Mouse (Mus musculus): ENCODE data around the gene Pld6.
A peak's percentile ranks its signal among the peaks of the same experiment; 100 is the strongest.

Pld6 gene

DNA sequence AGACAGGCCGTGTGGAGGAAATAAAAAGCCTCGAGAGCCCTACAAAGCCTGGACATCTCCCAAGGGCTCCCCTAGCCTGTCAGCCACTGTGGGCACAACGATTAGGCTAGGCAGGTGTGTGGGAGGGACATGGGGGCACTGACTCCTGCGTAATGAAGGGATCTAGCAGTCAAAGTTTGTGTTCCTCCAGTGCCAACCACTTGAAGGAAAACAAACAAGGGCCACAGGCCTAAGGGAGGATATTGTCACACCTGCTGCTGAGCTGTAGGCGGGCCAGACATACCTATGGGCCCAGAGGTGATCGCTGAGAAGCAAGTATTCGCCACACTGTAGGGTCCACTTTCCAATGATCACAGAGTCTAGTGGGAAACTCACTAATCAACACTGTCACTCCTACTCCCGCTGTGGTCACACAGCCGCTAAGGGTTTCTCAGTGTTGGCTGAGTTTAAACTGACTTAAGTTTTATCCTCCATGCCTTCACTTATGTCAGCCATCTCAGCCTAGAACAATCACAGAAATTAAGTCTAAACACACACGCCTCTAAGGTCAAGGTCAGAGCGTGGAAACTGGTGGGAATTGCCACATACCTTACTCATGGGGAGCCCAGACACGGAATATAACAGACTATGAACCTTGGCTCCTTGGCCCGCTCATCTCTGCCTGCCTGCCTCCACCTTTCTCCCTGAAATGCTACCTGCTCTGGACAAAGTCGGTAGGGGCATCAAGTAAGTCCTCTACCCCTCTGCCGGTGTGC, 824 bp downstream of the Pld6 start:
- no peak for DNase-seq (ENCODE audit: low read depth, low spot score)

DNA sequence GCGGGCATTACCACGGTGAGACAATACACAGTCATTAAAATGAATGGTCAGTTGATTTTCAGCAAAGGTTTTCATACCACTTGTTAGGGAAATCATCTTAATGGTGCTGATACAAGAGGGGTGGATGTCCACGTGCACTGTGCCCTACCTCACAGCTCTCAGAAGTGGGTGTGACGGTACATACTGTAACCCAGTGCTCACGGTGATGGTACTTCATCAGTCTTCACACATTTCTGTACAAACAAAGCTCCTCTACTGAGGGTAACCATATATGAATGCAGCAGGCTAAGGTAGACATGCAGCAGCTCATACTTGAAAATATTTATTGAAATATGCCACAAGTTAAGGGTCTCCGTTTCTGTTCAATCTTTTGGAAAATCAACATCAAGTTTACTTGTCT, 3.9 kb downstream of the Pld6 start:
- no peak for DNase-seq (ENCODE audit: low read depth, low spot score)

DNA sequence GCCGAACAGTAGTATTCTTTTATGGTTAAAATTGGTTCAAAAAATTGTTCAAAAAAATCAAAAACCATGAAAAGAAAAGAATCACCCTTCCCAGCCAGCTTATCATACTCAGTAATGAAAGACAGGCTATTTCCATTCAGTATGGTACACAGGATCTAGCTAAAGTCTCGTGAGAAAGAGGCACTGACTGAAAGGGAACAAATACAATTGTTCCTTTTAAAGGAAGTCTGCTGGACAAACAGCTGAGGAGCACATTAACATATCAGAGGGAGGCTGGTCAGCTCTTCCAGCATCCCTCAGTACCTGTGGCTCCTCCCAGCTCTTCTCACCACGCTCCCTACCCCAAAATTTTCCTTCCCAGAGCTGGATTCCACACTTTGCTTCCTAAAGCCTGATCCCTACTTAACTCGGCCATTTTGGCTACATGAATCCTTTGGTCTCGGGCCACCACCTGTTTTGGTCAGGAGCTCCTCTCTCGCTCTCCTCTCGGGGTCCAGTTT, 5.3 kb downstream of the Pld6 start:
- no peak for DNase-seq (ENCODE audit: low read depth, low spot score)

DNA sequence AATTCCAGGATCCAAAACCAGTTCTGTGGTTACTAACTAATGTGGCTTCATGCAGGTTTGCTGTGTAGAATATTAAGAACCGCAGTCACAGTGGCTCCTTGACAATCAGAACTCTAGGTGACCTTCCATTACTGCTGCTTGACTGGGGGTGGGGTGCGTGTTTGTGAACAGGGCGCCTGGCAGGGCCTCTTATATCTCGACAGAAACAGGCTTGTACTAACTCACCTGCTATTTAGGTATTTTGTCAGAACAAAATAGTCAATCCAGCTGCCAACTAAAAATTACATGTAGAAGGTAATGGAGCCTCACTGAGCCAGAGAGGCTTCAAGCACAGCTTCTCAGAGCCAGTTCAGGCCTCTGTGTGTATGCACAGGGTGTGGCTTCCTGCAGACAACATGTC, 7.2 kb downstream of the Pld6 start:
- DNase-seq (ENCODE audit: low read depth, low spot score): no peak

DNA sequence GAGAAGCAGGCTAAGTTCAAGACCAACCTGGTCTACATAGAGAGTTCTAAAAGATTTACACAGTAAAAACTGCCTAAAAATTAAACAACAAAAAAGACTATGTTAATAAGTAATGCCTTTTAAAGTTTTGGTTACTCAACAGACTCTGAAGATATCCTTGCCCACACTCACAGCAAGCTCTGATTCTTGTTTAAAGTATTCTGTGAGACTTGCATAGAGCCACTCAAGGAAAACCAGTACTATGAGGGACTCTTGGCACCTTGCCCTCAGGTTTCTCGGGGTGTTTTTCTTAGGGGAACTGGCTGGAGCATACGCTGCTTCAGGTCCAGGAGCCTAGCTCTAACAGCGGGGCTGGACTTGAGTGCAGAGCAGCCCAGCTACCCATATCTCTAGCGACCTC, 8.0 kb downstream of the Pld6 start:
- DNase-seq (ENCODE audit: low read depth, low spot score): no peak

DNA sequence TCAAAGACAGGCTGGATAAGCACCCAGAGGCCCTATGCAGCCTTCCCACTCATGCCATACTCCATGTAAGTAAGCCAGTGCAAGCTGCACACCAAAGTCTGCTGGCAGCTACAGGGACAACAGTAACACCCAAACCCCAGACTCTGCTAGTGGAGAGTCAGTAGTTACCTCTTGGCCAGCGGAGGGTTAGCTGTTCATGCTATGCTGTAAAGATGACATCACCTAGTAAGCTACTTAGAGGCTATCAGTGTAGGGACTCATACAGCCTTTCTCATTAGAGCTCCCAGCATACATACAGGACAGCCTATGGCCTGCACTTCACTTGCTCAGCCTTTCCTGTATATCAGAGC, 8.6 kb downstream of the Pld6 start:
- DNase-seq (ENCODE audit: low read depth, low spot score): no peak

- peak; percentile 47 for DNase-seq (ENCODE audit: low read depth, low spot score)
These were observed 9.1 kb downstream of the Pld6 start for GRCm38 (mm10) chr11:59778181-59778873.

- DNase-seq (ENCODE audit: low read depth, low spot score): no peak
These were observed 10.2 kb downstream of the Pld6 start for GRCm38 (mm10) chr11:59777259-59777658.

GRCm38 (mm10) chr11:59775435-59776148, 11.9 kb downstream of the Pld6 start:
- no peak for DNase-seq (ENCODE audit: low read depth, low spot score)

DNA sequence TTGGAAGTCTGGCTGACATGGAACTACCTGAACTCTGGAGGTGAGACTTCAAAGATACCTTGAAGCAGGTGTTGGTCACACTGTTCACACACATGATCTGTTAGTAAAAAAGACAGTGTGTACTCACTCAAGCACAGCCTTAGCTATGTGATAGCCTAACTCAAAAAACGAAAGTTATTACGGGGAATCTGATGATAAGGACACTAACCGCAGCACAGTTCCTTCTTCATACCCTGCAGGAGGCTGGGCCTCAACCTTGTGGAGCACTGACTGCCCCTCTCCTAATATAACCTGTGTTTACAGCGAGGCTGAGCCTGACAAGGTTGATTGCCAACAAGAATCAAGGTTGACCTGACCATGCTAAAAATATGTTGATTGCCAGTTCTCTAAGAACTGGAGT, 12.9 kb downstream of the Pld6 start:
- no peak for DNase-seq (ENCODE audit: low read depth, low spot score)

DNA sequence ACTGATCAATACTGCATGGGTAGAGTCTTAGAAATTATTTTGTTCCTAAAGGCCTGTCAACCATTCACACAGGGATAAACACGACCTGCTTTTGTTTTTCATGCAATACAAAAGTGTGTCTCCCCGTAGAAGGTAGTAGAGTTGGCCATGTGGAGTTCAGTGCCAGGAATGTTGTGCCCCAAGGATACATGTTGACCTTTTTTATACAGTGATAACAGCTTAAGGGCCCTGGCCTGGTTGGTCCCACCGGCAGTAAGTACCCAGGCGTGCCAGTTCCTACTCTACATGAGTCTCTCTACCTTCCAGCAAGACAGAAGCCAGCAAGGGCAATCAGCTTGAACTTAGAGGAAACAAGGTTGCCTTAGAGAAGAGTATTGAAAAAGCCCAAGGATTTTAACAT, 14.5 kb downstream of the Pld6 start:
- no peak for DNase-seq (ENCODE audit: low read depth, low spot score)

DNA sequence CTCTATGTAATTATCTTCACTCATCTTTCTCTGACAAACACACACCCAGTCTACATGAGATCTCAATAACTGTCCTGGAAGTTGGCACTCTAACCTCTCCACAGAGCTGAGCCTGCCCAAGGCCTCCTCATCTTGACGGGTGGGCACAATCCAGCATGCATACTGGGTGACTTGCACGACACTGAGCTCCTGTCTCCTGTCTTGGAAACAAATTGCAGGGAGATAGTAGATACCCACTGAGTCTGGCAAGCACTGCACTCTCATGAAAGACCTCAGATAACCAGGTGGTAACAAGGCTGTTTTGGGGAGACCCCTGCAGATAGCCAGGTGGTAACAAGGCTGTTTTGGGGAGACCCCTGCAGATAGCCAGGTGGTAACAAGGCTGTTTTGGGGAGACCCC, 15.2 kb downstream of the Pld6 start:
- no peak for DNase-seq (ENCODE audit: low read depth, low spot score)

DNA sequence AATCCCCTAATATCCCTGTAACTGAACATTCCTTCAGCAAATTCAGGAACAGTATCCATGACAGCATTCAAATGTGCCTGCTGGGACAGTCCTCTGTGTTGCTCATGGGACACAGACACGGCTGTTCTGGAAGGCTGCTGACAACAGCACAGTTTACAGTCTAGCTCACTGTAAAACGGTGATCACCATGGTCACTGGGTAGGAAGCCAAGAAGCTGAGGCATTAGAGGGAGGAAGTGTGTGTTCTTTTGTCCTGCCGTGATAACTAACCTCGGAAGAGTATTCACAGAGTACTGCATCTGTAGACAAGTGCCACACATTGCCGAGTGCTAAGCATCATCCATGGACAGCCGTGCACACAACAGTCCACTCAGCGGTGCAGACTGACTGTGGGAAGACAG, 16.7 kb downstream of the Pld6 start:
- no peak for DNase-seq (ENCODE audit: low read depth, low spot score)

GRCm38 (mm10) chr11:59769738-59770137, 17.7 kb downstream of the Pld6 start:
- DNase-seq (ENCODE audit: low read depth, low spot score): no peak

GRCm38 (mm10) chr11:59769307-59769706, 18.1 kb downstream of the Pld6 start:
- no peak for DNase-seq (ENCODE audit: low read depth, low spot score)

GRCm38 (mm10) chr11:59760796-59761195, 26.6 kb downstream of the Pld6 start:
- no peak for DNase-seq (ENCODE audit: low read depth, low spot score)

DNA sequence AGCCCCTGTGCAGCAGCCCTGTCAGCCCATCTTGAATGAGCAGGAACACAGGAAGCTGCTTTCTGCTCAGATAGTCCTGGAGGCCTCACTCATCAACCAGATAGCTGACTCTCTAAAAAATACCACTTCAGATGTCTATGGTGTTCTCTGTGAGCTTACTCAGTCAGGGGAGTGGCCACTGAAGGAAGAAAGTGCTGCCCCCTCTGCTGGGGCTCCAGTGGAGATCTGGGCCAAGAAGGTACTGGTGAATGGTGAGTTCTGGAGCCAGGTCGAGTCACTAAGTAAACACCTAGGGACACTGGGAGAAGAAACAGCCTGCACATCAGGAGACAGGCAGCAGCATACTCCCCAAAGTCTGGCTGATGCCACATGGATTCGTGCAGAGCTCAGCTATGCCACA, 27.8 kb downstream of the Pld6 start:
- no peak for DNase-seq (ENCODE audit: low read depth, low spot score)

GRCm38 (mm10) chr11:59759178-59759577, 28.3 kb downstream of the Pld6 start:
- peak; percentile 46 for DNase-seq (ENCODE audit: low read depth, low spot score)

DNA sequence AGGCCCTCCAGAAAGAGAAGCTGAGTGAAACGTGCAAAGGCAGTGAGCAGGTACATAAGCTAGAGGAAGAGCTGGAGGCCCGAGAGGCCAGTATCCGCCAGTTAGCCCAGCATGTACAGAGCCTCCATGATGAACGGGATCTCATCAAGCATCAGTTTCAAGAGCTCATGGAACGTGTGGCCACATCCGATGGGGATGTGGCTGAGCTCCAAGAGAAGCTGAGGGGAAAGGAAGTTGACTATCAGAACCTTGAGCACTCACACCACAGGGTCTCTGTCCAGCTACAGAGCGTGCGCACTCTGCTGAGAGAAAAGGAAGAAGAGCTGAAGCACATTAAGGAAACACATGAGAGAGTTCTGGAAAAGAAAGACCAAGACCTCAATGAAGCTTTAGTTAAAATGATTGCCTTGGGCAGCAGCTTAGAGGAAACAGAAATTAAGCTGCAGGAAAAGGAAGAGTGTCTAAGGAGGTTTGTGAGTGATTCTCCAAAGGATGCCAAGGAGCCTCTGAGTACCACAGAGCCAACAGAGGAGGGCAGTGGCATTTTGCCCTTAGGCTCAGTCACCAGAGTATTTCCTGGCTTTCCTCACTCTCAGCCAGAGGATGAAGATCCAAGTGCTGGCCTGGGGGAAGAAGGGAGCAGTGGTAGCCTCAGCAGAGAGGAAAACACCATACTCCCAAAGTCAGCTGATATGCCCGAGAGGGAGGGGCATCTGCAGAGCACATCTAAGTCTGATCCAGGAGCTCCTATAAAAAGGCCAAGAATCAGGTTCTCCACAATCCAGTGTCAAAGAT, 29.1 kb downstream of the Pld6 start:
- no peak for DNase-seq (ENCODE audit: low read depth, low spot score)

DNA sequence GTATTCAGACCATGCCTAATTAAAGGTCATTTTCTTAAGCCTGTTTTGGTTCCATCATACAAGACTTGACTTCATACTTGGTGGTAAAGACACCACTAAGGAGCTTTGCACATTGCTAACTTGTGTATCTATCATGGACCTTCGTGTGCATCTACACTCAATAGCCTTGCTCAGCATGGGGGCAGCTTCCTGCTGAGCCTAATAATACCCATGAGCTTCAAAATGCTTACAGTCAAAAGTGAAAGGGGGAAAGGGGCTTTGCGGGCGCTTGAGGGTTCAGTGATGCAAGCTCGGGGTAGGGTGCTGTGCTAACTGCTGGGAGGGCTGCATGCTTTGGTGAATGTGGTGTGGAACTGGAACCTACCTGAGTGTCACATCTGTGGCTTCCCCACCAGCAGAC, 31.1 kb downstream of the Pld6 start:
- DNase-seq (ENCODE audit: low read depth, low spot score): no peak

GRCm38 (mm10) chr11:59754504-59754903, 32.9 kb downstream of the Pld6 start:
- DNase-seq (ENCODE audit: low read depth, low spot score): no peak

- no peak for DNase-seq (ENCODE audit: low read depth, low spot score)
These were observed 38.4 kb downstream of the Pld6 start for GRCm38 (mm10) chr11:59749050-59749449.
